In genomic region chr17:75406405-75406804, GRCm38 (mm10) we compare ENCODE assay signal across 11 mouse cellular contexts. TPM values are rescaled to one million over a fixed set of nuclear protein-coding genes. Genes with fewer than 3 reads are reported as not detected.
A peak's percentile ranks its signal among the peaks of the same experiment; 100 is the strongest.
DNase-seq lines count a peak whose midpoint lies in the region; ATAC-seq and TF ChIP-seq lines count a peak whose summit lies in the region.
"Had no signal": no experiment of that assay in that cellular context is flagged by ENCODE, and none has a peak within 500 bp of the region (broad histone marks: within the 10 kb centered on the region; RNA-seq: fewer than 3 reads in every experiment).

No protein-coding gene starts in this region.

- TF ChIP-seq CTCF in liver, adult 2 months (IDR thresholded peaks at IDR 0.05; ENCODE audit: low read depth, low read length): peak; percentile 15; the same call in 1 of the 2 replicates

- intact Hi-C loops in left cerebral cortex, postnatal 25 days (cut with DNase I): loop anchor here (10.0 kb wide), 1 partner anchor 128 kb away; no protein-coding TSS in a partner anchor

- DNase-seq in heart, adult 11 months: peak; percentile 61
- no peak for DNase-seq in liver, adult 2 months (ENCODE audit: extremely low read depth, low read depth, low spot score)
- no peak for DNase-seq in liver, embryonic 11.5 days (ENCODE audit: low spot score)
- peak; percentile 75 for DNase-seq in adipocyte (ENCODE audit: low spot score)
- DNase-seq in left cerebral cortex, postnatal 25 days (ENCODE audit: low spot score in 2 of 2): peak; percentile 17 to 60
- no peak for DNase-seq in adrenal gland, postnatal 4 days (ENCODE audit: low spot score in 2 of 2)
- DNase-seq in urinary bladder, postnatal 14 days (ENCODE audit: low spot score): no peak

- no peaks in the 10 kb centered on the region for H3K9me3 ChIP-seq in heart, embryonic 11.5 days (replicated peaks; ENCODE audit: control insufficient read depth, low read length)
- no peaks in the 10 kb centered on the region for H3K9me3 ChIP-seq in liver, embryonic 11.5 days (ENCODE audit: control insufficient read depth, low read length)
- H3K9me3 ChIP-seq: embryonic facial prominence, embryonic 15.5 days; limb, embryonic 13.5 days; stomach, embryonic 15.5 days had no signal

- H3K4me3 ChIP-seq in heart, embryonic 11.5 days (ENCODE audit: low read depth, low read length): no peak overlapping the region
- H3K4me3 ChIP-seq in liver, adult 2 months (ENCODE audit: insufficient read depth, low read depth, low read length): no peak overlapping the region
- no peak overlapping the region for H3K4me3 ChIP-seq in liver, embryonic 11.5 days (ENCODE audit: low read depth, low read length)
- H3K4me3 ChIP-seq: embryonic facial prominence, embryonic 15.5 days; limb, embryonic 13.5 days; stomach, embryonic 15.5 days had no signal

- 60% methylated on average over 4 of the region's 4 CpGs for WGBS in heart, embryonic 11.5 days (ENCODE audit: insufficient replicate concordance)
- 59% methylated on average over 4 of the region's 4 CpGs for WGBS in liver, adult 2 months
- WGBS in liver, embryonic 11.5 days: 75% methylated on average over 4 of the region's 4 CpGs

- no peak for TF ChIP-seq POLR2A in liver, adult 2 months (IDR thresholded peaks at IDR 0.05; ENCODE audit: extremely low read depth, insufficient read depth, low read length)

- H3K27ac ChIP-seq in heart, embryonic 11.5 days (ENCODE audit: low read depth, low read length): no peak overlapping the region
- no peak overlapping the region for H3K27ac ChIP-seq in liver, adult 2 months (replicated peaks; ENCODE audit: insufficient read depth, low read depth, low read length)
- no peak overlapping the region for H3K27ac ChIP-seq in liver, embryonic 11.5 days (ENCODE audit: low read depth, low read length)
- H3K27ac ChIP-seq: embryonic facial prominence, embryonic 15.5 days; limb, embryonic 13.5 days; stomach, embryonic 15.5 days had no signal

- no peaks in the 10 kb centered on the region for H3K79me2 ChIP-seq in liver, adult 2 months (ENCODE audit: control insufficient read depth, insufficient read depth, low read length)

- ATAC-seq in heart, embryonic 11.5 days (replicated peaks; ENCODE audit: insufficient number of reproducible peaks, low FRiP score, low TSS enrichment): no peak
- ATAC-seq in liver, embryonic 11.5 days (replicated peaks; ENCODE audit: low FRiP score): no peak

- H3K4me1 ChIP-seq in heart, embryonic 11.5 days (ENCODE audit: control insufficient read depth, insufficient read depth, low read length): no peaks in the 10 kb centered on the region
- H3K4me1 ChIP-seq in liver, adult 2 months (ENCODE audit: control insufficient read depth, insufficient read depth, low read length): no peaks in the 10 kb centered on the region
- no peaks in the 10 kb centered on the region for H3K4me1 ChIP-seq in liver, embryonic 11.5 days (replicated peaks; ENCODE audit: control insufficient read depth, insufficient read depth, low read length)
- H3K4me1 ChIP-seq: embryonic facial prominence, embryonic 15.5 days; limb, embryonic 13.5 days; stomach, embryonic 15.5 days had no signal

- H3K36me3 ChIP-seq in heart, embryonic 11.5 days (ENCODE audit: control insufficient read depth, insufficient read depth, low read length): no peaks in the 10 kb centered on the region
- H3K36me3 ChIP-seq in liver, adult 2 months (ENCODE audit: control insufficient read depth, insufficient read depth, low read length): no peaks in the 10 kb centered on the region
- no peaks in the 10 kb centered on the region for H3K36me3 ChIP-seq in liver, embryonic 11.5 days (ENCODE audit: control insufficient read depth, insufficient read depth, low read length)
- H3K36me3 ChIP-seq: embryonic facial prominence, embryonic 15.5 days; limb, embryonic 13.5 days; stomach, embryonic 15.5 days had no signal

- no peaks in the 10 kb centered on the region for H3K27me3 ChIP-seq in heart, embryonic 11.5 days (ENCODE audit: control insufficient read depth, insufficient read depth, low read length)
- H3K27me3 ChIP-seq in liver, adult 2 months (ENCODE audit: control insufficient read depth, insufficient read depth, low read length): no peaks in the 10 kb centered on the region
- no peaks in the 10 kb centered on the region for H3K27me3 ChIP-seq in liver, embryonic 11.5 days (replicated peaks; ENCODE audit: control insufficient read depth, insufficient read depth, low read length)
- H3K27me3 ChIP-seq: embryonic facial prominence, embryonic 15.5 days; limb, embryonic 13.5 days; stomach, embryonic 15.5 days had no signal

- no peak overlapping the region for H3K4me2 ChIP-seq in heart, embryonic 11.5 days
- no peak overlapping the region for H3K4me2 ChIP-seq in liver, embryonic 11.5 days
- H3K4me2 ChIP-seq: embryonic facial prominence, embryonic 15.5 days; limb, embryonic 13.5 days; stomach, embryonic 15.5 days had no signal

- H3K9ac ChIP-seq in heart, embryonic 11.5 days (ENCODE audit: low read depth, low read length): no peak overlapping the region
- H3K9ac ChIP-seq in liver, adult 2 months (ENCODE audit: low read depth, low read length): no peak overlapping the region
- no peak overlapping the region for H3K9ac ChIP-seq in liver, embryonic 11.5 days (ENCODE audit: low read depth, low read length)
- H3K9ac ChIP-seq: embryonic facial prominence, embryonic 15.5 days; limb, embryonic 13.5 days; stomach, embryonic 15.5 days had no signal

RNA-seq across cellular contexts. Expression of gene Rasgrp3, which starts 29.3 kb away (rescaled TPM):
- polyA plus RNA-seq in heart, embryonic 11.5 days (2014; fragmentation: Nextera tagmentation; extraction: Ambion mirVana): 18.3 and 18.4 TPM in 2 replicates
- 7.9 and 11.9 TPM in 2 replicates for total RNA-seq in liver, adult 2 months (2014; rRNA removed)
- 1.5 and 1.7 TPM in 2 replicates for polyA plus RNA-seq in liver, adult 2 months (2012; rRNA removed)
- 9.8 and 14.9 TPM in 2 replicates for polyA plus RNA-seq in liver, embryonic 11.5 days (2014; fragmentation: Nextera tagmentation; extraction: Ambion mirVana)
- total RNA-seq in left cerebral cortex, postnatal 25 days (2021): 10 to 100 TPM; 10.4 to 10.9 TPM
- total RNA-seq in adrenal gland, postnatal 4 days (2021): 10 to 100 TPM; 27.3 to 27.5 TPM

Comparison
In these comparisons a context has a peak if more than half of its experiments do, and no peak if none do; other contexts are left out.
1. DNase-seq: peak in heart, adult 11 months (single experiment), adipocyte (single experiment) and left cerebral cortex, postnatal 25 days (2 of 2); none in liver, adult 2 months (single experiment), liver, embryonic 11.5 days (single experiment), adrenal gland, postnatal 4 days (0 of 2) and urinary bladder, postnatal 14 days (single experiment).